Mouse (Mus musculus) mature B cell (primary cell): Measurements from ENCODE around the gene Zfp42.

Source experiments
- in situ Hi-C: fragments of 300-500 bp; cut with MboI; formaldehyde crosslinking; loops from 2 replicates; pipeline ENCODE4 v1.14.3; 2019

The Zfp42 gene

GRCm38 (mm10) chr8:43251653-43252052, 55.1 kb downstream of the Zfp42 start:
- in situ Hi-C loops: no loop called here

- in situ Hi-C loops: no loop called here
These were observed 58.1 kb downstream of the Zfp42 start for GRCm38 (mm10) chr8:43248707-43249106.
